Mouse (Mus musculus) layer of hippocampus, adult 2 months (tissue): Measurements from ENCODE around the gene Gstt1. TPM values are rescaled to one million over a fixed set of nuclear protein-coding genes. Genes with fewer than 3 reads are reported as not detected.
A peak's percentile ranks its signal among the peaks of the same experiment; 100 is the strongest.
"Not testable (repeated sequence)": the region's sequence is repeated elsewhere in the genome, so short reads cannot be mapped to it uniquely, and the experiment has no call there.

Experiments
- DNase-seq, 2 experiments: peaks; one replicate each; pipeline ENCODE4 v3.0.0; 2022; ENCODE audit warnings: low spot score in 2 of 2
- H3K27ac ChIP-seq: fragments of 200-600 bp; 2 replicates; pipeline ENCODE4 v1.8.1; 2022
- H3K4me3 ChIP-seq: fragments of 200-600 bp; 2 replicates; pipeline ENCODE4 v1.8.1; 2022; ENCODE audit warnings: mild to moderate bottlenecking
- CTCF ChIP-seq: fragments of 200-600 bp; conservative IDR thresholded peaks from 2 replicates; pipeline ENCODE4 v1.8.1; 2022; ENCODE audit warnings: antibody characterized with exemption, mild to moderate bottlenecking, moderate library complexity
- long read RNA-seq, 2 experiments: library from polyadenylated mRNA; stranded (forward); transcript quantifications; one replicate each; pipeline ENCODE4 v2.0.0; 2021; ENCODE audit warnings: borderline mapping rate in 2 of 2
- total RNA-seq, 2 experiments: library from RNA; stranded (reverse); gene quantifications; 2 replicates each; pipeline ENCODE4 v1.2.3; 2021

Gstt1 gene
- total RNA-seq, result 1 to 10 TPM; 6.7 to 7.2 TPM
- long read RNA-seq, experiment 1, partial matches to known transcripts, result 0 of 7 reads
- long read RNA-seq, experiment 1, other reads (novel, unspliced or antisense), result 3 of 7 reads
- long read RNA-seq, experiment 2, transcript Gstt1-201 (5 exons, 1,037 nt), result major isoform, 6 of 6 reads
- long read RNA-seq, experiment 2, partial matches to known transcripts, result 0 of 6 reads
- long read RNA-seq, experiment 2, other reads (novel, unspliced or antisense), result 0 of 6 reads

DNA sequence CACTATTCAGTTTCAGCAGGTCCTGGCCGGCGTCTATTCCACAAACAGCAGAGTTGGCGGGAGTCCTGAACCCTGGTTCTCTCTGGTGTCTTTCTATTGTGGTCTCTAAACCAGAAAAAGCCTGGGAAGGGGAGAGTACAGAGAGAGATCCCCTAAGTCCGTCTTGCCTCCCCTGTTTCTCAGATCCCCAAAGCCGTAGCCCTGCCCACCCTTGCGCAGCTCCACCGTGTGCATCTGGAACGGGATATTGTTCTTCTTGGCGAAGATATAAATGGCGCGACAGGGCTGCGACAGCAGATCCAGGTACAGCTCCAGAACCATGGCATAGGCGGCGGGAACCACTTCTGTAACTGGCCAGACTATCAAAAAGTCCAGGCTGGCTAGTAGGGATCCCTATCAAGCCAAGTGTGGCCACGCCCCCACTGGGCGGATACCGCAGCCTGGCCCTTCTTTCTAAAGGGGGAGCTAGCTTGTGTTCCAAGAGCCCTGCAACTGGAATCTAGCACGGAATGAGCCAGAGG, at the start of gene Gstt1:
Gene Gstt1 (minus strand): TSS at position 409 of the 521 bp plus-strand sequence.
- peak in 1 of 2 experiments; percentile 15 for DNase-seq
- H3K4me3 ChIP-seq, result peak within 1 kb of the TSS; percentile 65
- H3K27ac ChIP-seq, result peak within 1 kb of the TSS; percentile 83
- no peak; the same call in 1 of the 2 replicates for TF ChIP-seq CTCF

GRCm38 (mm10) chr10:75845306-75845930, 47.0 kb upstream of the Gstt1 start:
- H3K4me3 ChIP-seq, result no peak overlapping the region
- H3K27ac ChIP-seq, result no peak overlapping the region
- no peak for TF ChIP-seq CTCF
- no peak for DNase-seq

- no peak for DNase-seq
- Histone ChIP-seq H3K27ac (no peak overlapping the region), H3K4me3 (no peak overlapping the region)
- TF ChIP-seq CTCF, result no peak
These were observed 46.4 kb upstream of the Gstt1 start for GRCm38 (mm10) chr10:75844800-75845199.

DNA sequence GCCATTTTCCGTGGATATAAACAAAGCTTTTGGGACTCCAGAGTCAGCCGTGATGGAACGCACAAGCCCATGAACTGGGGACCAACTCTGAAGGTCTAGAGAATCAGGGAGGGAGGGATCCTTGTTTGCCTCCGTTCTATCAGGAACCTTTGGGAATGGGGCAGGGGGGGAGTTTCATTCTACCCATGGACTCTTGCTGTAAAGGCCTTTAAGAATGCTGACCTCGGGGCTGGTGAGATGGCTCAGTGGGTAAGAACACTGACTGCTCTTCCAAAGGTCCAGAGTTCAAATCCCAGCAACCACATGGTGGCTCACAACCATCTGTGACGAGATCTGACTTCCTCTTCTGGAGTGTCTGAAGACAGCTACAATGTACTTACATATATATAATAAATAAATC, 45.5 kb upstream of the Gstt1 start:
- not testable (repeated sequence) for H3K27ac ChIP-seq, DNase-seq, H3K4me3 ChIP-seq

- H3K27ac ChIP-seq, result no peak overlapping the region
- no peak overlapping the region for H3K4me3 ChIP-seq
- no peak for TF ChIP-seq CTCF
- no peak for DNase-seq
These were observed 40.7 kb upstream of the Gstt1 start for GRCm38 (mm10) chr10:75839092-75839491.

- H3K27ac ChIP-seq, result peak within 1 kb of the TSS; percentile 95
- TF ChIP-seq CTCF, result peak; percentile 60
- DNase-seq, result peak; percentile 88 to 93
- H3K4me3 ChIP-seq, result peak within 1 kb of the TSS; percentile 66
These were observed 38.9 kb upstream of the Gstt1 start, which contains the start of gene Gstt2 for GRCm38 (mm10) chr10:75837248-75837759. Gene Gstt2 (minus strand): TSS chr10:75837424.

- no peak overlapping the region for H3K27ac ChIP-seq
- no peak overlapping the region for H3K4me3 ChIP-seq
- TF ChIP-seq CTCF, result no peak
- DNase-seq, result no peak
These were observed 37.6 kb upstream of the Gstt1 start for GRCm38 (mm10) chr10:75835761-75836531.

- Histone ChIP-seq H3K27ac (peak overlapping the region; percentile 15; the same call in 1 of the 2 replicates), H3K4me3 (peak overlapping the region; percentile 38)
- DNase-seq, result no peak
- no peak for TF ChIP-seq CTCF
These were observed 36.9 kb upstream of the Gstt1 start for GRCm38 (mm10) chr10:75835307-75835706.

- TF ChIP-seq CTCF, result no peak
- Histone ChIP-seq H3K27ac (peak overlapping the region; percentile 44; the same call in 1 of the 2 replicates), H3K4me3 (peak overlapping the region; percentile 51)
- no peak for DNase-seq
These were observed 36.3 kb upstream of the Gstt1 start for GRCm38 (mm10) chr10:75834721-75835120.

GRCm38 (mm10) chr10:75834250-75834649, 35.9 kb upstream of the Gstt1 start:
- Histone ChIP-seq H3K27ac (peak overlapping the region; percentile 44; the same call in 1 of the 2 replicates), H3K4me3 (peak overlapping the region; percentile 51)
- no peak for DNase-seq
- TF ChIP-seq CTCF, result no peak

GRCm38 (mm10) chr10:75833456-75834080, 35.2 kb upstream of the Gstt1 start:
- Histone ChIP-seq H3K27ac (peak overlapping the region; percentile 32; the same call in 1 of the 2 replicates), H3K4me3 (peak overlapping the region; percentile 51)
- no peak for TF ChIP-seq CTCF
- no peak for DNase-seq

DNA sequence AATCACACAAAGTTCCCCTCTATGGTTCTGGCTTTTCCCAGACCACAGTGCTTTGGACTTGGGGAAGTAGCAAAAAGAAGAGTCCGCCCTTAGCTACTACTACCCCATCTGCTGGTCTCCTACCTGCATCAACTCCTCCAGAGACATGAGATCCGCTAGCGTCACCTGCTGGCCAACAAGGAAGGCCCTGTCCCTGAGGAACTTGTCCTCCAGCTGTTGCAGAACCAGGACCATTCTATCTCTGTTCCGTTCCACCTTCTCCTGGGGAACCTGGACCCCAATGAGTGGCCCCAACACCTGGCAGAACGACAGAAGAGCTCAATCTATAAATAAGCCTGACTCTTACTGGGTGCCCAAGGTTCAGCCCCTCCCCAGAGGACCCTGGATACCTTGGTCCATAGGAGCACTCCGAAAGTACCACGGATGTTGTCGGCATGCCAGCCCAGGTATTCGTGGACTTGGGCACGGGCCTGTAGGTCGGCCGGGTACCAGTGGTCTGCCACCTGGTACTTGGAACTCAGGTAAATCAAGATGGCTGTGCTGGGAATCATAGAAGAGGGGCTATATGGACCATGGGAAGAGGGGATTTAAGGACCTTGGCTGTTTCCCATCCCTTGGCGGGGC, 34.0 kb upstream of the Gstt1 start:
- Histone ChIP-seq H3K4me3 (no peak overlapping the region), H3K27ac (no peak overlapping the region)
- TF ChIP-seq CTCF, result peak; percentile 80
- peak; percentile 29 to 49 for DNase-seq
